Mouse (Mus musculus): Measurements from ENCODE around the gene Dlx3.

The Dlx3 gene

GRCm38 (mm10) chr11:95121161-95122099 lies 1.5 kb downstream of the Dlx3 start:
- CTCF ChIA-PET: no interaction called here

DNA sequence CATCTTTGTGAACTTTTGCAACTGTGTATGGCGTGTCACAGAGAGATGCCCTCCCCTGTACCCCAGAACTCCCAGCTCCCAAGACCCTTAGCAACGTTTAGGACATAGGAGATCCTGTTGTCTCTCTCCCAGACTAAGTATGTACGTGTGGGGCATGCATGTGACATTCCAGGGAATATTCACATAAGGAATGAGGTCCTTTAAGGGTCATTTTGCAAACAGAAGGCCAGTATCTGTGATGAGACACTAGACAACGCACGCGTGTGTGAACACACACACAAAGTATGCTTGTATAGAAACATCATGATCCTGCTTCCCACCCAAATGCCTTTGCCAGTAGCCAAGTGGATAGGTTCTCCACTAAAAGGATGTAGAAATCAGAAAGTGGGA lies 2.2 kb downstream of the Dlx3 start:
- CTCF ChIA-PET: no interaction called here

- CTCF ChIA-PET: interaction anchor here (0.7 kb wide), 1 partner anchor 250 kb away, joined by 16 read pairs; no protein-coding TSS in a partner anchor
Measured at GRCm38 (mm10) chr11:95125366-95125948, 5.5 kb downstream of the Dlx3 start.

DNA sequence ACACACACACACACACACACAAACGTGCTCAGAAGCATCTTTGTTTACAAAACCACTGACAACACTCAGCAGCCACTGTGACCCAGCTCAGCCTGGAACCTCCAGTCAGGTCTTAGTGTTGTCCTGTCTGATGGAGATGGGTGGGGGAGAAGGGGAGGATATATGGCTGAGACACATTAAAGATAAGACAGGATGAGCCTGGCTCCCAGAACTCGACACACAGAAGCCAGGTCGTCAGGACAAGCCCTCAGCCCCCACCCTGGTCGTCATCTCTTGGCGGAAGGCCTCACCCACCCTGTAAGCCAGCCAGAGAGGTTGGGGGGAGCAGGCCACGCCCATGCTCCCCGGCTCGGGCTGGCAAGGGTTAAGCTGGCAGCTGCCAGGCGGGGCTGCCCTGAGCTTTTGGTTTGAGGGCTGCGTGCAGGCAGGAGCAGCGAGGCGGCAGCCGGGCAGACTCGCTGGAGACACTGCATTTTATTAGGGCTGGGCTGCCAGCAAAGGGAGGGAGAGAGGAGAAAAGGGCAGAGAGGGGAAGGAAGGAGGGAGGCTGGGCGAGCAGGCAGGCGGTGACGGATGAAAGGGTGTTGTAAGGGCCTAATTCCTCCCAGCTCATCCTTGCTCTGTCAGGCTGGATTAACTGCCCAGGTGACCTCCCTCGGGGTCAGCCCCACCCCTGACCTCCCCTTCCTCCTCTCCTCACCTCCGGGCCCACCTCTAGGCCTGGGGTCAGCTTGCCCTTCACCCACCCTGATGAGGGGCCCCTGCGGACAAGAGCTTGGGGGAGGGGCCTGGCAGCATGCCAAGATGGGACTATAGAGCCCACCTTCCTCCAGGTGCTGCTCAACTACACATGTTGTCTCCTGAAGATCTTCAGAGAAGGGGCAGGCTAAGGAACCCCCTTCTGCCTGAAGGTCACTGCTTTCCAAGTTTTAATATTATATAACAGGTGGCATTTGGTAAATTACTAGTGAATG lies 6.6 kb downstream of the Dlx3 start:
- CTCF ChIA-PET: interaction anchor here (0.6 to 0.7 kb wide), 2 partner anchors 11 to 12 kb away, joined by 5 to 11 read pairs; no protein-coding TSS in a partner anchor

- CTCF ChIA-PET: no interaction called here
Measured at GRCm38 (mm10) chr11:95128359-95128758, 8.4 kb downstream of the Dlx3 start.

DNA sequence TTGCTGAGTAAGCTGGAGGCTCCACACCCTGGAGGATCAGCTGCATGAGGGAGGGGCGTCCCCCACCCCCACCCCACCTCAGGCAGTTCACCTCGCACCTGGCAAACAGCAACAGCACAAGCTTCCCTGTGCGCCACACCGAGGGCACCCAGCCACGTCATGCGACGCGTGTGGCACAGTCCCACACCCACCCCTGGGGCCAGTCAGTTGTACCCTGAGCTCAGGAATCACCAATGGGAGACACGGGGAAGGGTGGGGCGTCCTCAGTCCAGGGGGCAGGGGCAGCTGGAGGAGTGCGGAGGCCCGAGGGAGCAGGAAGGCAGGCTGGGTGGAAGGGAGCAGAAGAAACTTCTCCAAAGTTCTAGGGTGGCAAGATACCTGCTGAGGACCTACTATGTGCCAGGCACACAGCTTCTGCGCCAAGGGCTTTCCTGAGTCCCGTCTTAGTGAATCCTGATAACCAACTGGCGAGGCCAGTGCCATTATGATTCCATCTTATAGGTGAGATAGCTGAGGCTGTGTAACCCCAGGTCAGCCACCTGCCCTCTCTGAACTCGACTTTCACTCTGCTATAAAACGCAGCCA lies 10.8 kb downstream of the Dlx3 start:
- CTCF ChIA-PET: no interaction called here

- CTCF ChIA-PET: no interaction called here
Measured at GRCm38 (mm10) chr11:95133321-95133720, 13.4 kb downstream of the Dlx3 start.

DNA sequence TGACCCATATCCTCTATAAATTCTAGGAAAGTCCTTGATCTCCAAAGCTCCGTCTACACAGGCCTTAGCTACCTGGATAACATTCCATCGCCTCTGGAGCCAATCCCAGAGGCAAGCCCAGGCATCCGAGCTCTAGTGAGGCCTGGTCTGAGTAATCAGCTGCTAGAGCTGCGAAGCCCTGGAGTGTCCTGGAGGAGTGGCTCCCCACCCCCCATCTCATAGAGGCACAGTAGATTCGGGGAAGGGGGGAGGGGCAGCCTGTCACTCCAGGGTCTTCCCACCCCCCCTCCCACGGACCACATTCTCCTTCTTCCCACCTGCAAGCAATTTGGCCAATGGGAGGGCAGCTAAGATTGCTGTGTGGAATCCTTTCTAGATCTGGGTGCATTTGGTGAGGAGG lies 17.4 kb downstream of the Dlx3 start:
- CTCF ChIA-PET: no interaction called here

DNA sequence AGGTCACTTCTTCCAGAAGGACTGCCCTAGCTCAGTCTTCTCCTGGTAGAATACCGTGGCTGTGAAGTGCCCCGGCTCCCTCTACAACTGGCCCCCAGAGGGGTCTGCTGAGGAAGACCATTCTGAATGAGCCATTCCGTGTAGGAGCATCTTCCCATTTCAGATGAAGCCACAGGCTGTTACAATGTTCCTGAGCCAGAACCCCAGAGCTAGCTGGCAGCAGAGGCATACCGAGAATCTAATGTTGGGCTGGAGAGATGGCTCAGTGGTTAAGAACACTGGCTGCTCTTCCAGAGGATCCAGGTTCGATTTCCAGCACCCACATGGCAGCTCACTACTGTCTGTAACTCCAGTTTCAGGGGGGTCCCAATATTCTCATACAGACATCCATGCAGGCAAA lies 20.0 kb downstream of the Dlx3 start:
- CTCF ChIA-PET: no interaction called here

DNA sequence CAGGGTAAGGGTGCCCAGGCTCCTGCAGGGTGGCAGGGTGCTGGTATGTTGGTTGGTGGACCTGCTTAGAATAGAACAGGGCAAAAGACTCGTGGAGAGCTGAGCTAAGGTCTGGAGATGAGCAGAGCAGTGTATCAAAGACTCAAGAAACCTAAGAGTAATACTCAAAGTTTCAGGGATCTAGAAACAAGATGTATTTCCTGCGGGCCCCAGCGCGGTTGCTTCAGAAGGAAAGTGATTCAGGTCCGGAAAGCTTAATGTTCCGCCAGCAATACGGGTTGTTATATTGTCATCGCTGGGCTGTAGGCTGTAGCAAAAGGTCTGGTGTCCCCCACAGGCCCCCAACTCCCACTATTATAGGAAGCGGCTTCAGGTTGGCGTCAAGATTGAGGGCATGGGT lies 22.3 kb downstream of the Dlx3 start:
- CTCF ChIA-PET: interaction anchor here (0.5 kb wide), 1 partner anchor 10 kb away, joined by 4 read pairs; no protein-coding TSS in a partner anchor

GRCm38 (mm10) chr11:95142980-95143575 lies 23.2 kb downstream of the Dlx3 start:
- CTCF ChIA-PET: no interaction called here

DNA sequence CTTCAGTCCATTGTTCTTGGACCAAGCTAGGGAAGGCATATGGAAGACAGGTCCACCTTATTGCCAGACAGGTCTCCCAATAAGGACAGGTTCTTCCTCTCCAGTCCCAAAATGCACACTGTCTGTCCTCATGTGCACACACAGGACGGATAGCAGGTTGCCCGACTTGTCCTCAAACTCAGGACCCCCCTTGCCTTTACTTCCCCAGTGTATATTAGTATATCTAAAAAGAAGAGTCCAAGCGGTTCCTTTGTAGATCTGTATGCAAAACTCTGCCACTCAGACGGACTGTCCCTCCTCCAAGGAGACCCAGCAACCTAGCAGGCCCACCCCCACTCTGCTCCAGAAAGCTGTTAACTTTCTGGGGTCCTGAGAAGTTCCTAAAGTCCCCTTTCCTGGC lies 23.7 kb downstream of the Dlx3 start:
- CTCF ChIA-PET: no interaction called here

- CTCF ChIA-PET: no interaction called here
Measured at GRCm38 (mm10) chr11:95144091-95144945, 24.4 kb downstream of the Dlx3 start.

- CTCF ChIA-PET: no interaction called here
Measured at GRCm38 (mm10) chr11:95144946-95145483, 25.1 kb downstream of the Dlx3 start.

- CTCF ChIA-PET: no interaction called here
Measured at GRCm38 (mm10) chr11:95145851-95146403, 26.0 kb downstream of the Dlx3 start, which contains the start of gene Dlx4. Gene Dlx4, minus strand, starts transcription at chr11:95146263.

DNA sequence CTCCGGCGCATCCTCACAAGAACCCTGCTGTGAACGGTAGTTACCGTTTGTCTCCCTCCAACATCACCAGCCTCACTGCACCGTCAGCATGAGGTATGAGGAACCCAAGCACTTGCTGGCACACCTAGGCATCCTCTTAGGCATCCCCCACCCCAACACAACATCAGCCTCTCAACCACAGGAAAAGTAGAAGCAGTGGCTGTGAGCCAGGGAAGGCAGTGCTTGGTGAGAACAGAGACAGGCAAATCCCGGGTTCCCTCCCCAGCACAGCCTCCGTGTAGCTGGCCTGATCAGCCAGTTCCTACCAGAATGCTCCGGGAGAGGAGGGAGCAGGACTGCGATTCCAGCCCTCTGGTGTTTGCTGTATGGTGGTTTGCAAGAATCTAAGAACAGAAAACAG lies 28.8 kb downstream of the Dlx3 start:
- CTCF ChIA-PET: no interaction called here

GRCm38 (mm10) chr11:95149462-95150268 lies 29.7 kb downstream of the Dlx3 start:
- CTCF ChIA-PET: no interaction called here

DNA sequence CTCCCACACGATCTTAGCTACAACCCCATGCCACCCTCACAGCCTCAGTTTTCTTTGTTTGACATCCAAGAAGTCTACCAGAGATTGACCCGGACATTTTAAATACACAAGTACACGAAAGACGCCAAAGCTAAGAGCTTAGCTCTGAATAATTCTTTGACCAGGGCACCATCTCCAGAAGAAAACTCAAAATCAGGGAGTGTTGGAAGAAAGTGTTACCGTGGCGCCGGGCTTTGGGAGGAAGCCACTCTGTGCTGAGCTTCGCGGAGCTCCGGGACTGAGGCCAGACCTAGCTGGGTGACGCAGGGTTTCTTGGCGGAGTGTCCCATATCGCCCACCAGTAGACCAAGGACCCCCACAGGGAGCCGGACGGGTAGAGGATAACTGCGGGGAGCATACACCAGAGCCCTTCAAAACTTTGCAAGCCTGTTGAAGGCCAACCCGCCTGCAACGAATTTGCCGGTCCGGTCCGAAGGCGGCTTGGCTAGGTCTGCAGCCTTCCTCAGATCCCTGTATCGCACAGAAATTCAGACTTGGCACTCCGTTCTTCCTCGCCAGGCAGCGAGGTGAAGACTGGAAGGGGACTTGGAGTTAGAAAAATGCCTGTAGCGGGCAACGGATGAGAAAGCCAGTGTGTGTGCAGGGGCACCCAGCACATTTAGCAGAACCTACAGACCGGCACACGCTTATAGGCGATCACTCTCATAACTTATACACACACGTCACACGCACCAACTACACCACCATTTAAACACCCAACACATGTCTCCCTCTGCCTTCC lies 30.5 kb downstream of the Dlx3 start:
- CTCF ChIA-PET: no interaction called here

Measured in spleen, embryonic (tissue).